In genomic region chr1:64035087-64035791, GRCm38 (mm10) we compare ENCODE assay signal across 9 mouse cellular contexts.
DNase-seq lines count a peak whose midpoint lies in the region; ATAC-seq lines count a peak whose summit lies in the region.
"Had no signal": no experiment of that assay in that cellular context is flagged by ENCODE, and none has a peak within 500 bp of the region (broad histone marks: within the 10 kb centered on the region; RNA-seq: fewer than 3 reads in every experiment).

No protein-coding gene starts in this region.

- H3K9me3 ChIP-seq in hindbrain, embryonic 10.5 days: no peaks in the 10 kb centered on the region
- no peaks in the 10 kb centered on the region for H3K9me3 ChIP-seq in hindbrain, embryonic 12.5 days (replicated peaks)
- no peaks in the 10 kb centered on the region for H3K9me3 ChIP-seq in embryonic facial prominence, embryonic 10.5 days
- H3K9me3 ChIP-seq: embryonic facial prominence, embryonic 15.5 days had no signal

- peak; percentile 29 for DNase-seq in hindbrain, embryonic 10.5 days (ENCODE audit: low spot score)
- peak; percentile 60 for DNase-seq in cerebellum, adult 9-10 months
- peak; percentile 51 to 52 for DNase-seq in heart, postnatal 10 days
- peak; percentile 63 for DNase-seq in lung, postnatal 10 days
- DNase-seq in gastrocnemius, postnatal 36 days: no peak
- no peak for DNase-seq in embryonic facial prominence, embryonic 10.5 days (ENCODE audit: low spot score)
- no peak for DNase-seq in urinary bladder, postnatal 25 days (ENCODE audit: low spot score)

- H3K36me3 ChIP-seq in hindbrain, embryonic 10.5 days: peaks cover 19% of the 10 kb centered on the region
- H3K36me3 ChIP-seq in hindbrain, embryonic 12.5 days: peaks cover 15% of the 10 kb centered on the region
- peaks cover 30% of the 10 kb centered on the region for H3K36me3 ChIP-seq in embryonic facial prominence, embryonic 10.5 days (replicated peaks)

- H3K27ac ChIP-seq in hindbrain, embryonic 10.5 days: peak overlapping the region; percentile 50; the same call in 1 of the 2 replicates
- H3K27ac ChIP-seq in hindbrain, embryonic 12.5 days: no peak overlapping the region; the same call in 1 of the 2 replicates
- H3K27ac ChIP-seq in embryonic facial prominence, embryonic 10.5 days (replicated peaks): no peak overlapping the region
- H3K27ac ChIP-seq: embryonic facial prominence, embryonic 15.5 days had no signal

- H3K4me1 ChIP-seq in hindbrain, embryonic 10.5 days (replicated peaks): peaks cover 42% of the 10 kb centered on the region
- H3K4me1 ChIP-seq in hindbrain, embryonic 12.5 days: peaks cover 33% of the 10 kb centered on the region
- peaks cover 15% of the 10 kb centered on the region; the same call in 1 of the 2 replicates for H3K4me1 ChIP-seq in embryonic facial prominence, embryonic 10.5 days
- H3K4me1 ChIP-seq: embryonic facial prominence, embryonic 15.5 days had no signal

- 76% methylated on average over 15 of the region's 15 CpGs for WGBS in hindbrain, embryonic 10.5 days
- WGBS in hindbrain, embryonic 12.5 days: 70% methylated on average over 15 of the region's 15 CpGs
- 84% methylated on average over 15 of the region's 15 CpGs for WGBS in embryonic facial prominence, embryonic 10.5 days

- no peaks in the 10 kb centered on the region for H3K27me3 ChIP-seq in hindbrain, embryonic 10.5 days (ENCODE audit: insufficient read depth, poor library complexity, severe bottlenecking)
- no peaks in the 10 kb centered on the region for H3K27me3 ChIP-seq in hindbrain, embryonic 12.5 days
- H3K27me3 ChIP-seq in embryonic facial prominence, embryonic 10.5 days (replicated peaks; ENCODE audit: low read depth, poor library complexity, severe bottlenecking): no peaks in the 10 kb centered on the region
- H3K27me3 ChIP-seq: embryonic facial prominence, embryonic 15.5 days had no signal

- no peak overlapping the region for H3K9ac ChIP-seq in hindbrain, embryonic 12.5 days
- H3K9ac ChIP-seq: embryonic facial prominence, embryonic 15.5 days had no signal

- intact Hi-C loops in heart, postnatal 10 days (cut with DNase I): loop anchor here (2.0 to 5.0 kb wide), 4 partner anchors 14 to 412 kb away; no protein-coding TSS in a partner anchor
- intact Hi-C loops in gastrocnemius, postnatal 36 days (cut with DNase I): no loop called here

- no peak for ATAC-seq in hindbrain, embryonic 12.5 days (ENCODE audit: low FRiP score)

- H3K4me3 ChIP-seq in hindbrain, embryonic 10.5 days: no peak overlapping the region
- no peak overlapping the region for H3K4me3 ChIP-seq in hindbrain, embryonic 12.5 days
- H3K4me3 ChIP-seq in embryonic facial prominence, embryonic 10.5 days: no peak overlapping the region
- H3K4me3 ChIP-seq: embryonic facial prominence, embryonic 15.5 days had no signal

- no peak overlapping the region for H3K4me2 ChIP-seq in hindbrain, embryonic 12.5 days (replicated peaks)
- H3K4me2 ChIP-seq: embryonic facial prominence, embryonic 15.5 days had no signal

Comparison
In these comparisons a context has a peak if more than half of its experiments do, and no peak if none do; other contexts are left out.
1. DNase-seq: peak in hindbrain, embryonic 10.5 days (single experiment), cerebellum, adult 9-10 months (single experiment), heart, postnatal 10 days (2 of 2) and lung, postnatal 10 days (single experiment); none in gastrocnemius, postnatal 36 days (0 of 2), embryonic facial prominence, embryonic 10.5 days (single experiment) and urinary bladder, postnatal 25 days (single experiment).